Mouse (Mus musculus) cortical plate, adult 2 months (tissue): ENCODE data around the gene Gsk3a. TPM values are rescaled to one million over a fixed set of nuclear protein-coding genes. Genes with fewer than 3 reads are reported as not detected.

Source experiments
- H3K27ac ChIP-seq: fragments of 200-500 bp; 2 replicates; pipeline ENCODE4 v1.5.1; 2012; ENCODE audit warnings: low read length, control low read depth, inconsistent platforms; ENCODE audit not compliant: insufficient read depth
- H3K4me1 ChIP-seq: fragments of 200-500 bp; 2 replicates; pipeline ENCODE4 v1.6.1; 2011; ENCODE audit warnings: low read length; ENCODE audit not compliant: control insufficient read depth, insufficient read depth
- H3K4me3 ChIP-seq: fragments of 200-500 bp; 2 replicates; pipeline ENCODE4 v1.5.1; 2011; ENCODE audit warnings: mild to moderate bottlenecking, low read length, control low read depth; ENCODE audit not compliant: insufficient read depth
- CTCF ChIP-seq: fragments of 200-500 bp; IDR thresholded peaks from 2 replicates; pipeline ENCODE4 v1.5.1; 2011; ENCODE audit warnings: mild to moderate bottlenecking, control low read depth, low read length; ENCODE audit not compliant: insufficient read depth; ENCODE audit errors: extremely low read depth
- POLR2A ChIP-seq: fragments of 200-500 bp; IDR thresholded peaks from 2 replicates; pipeline ENCODE4 v1.6.1; 2011; ENCODE audit warnings: mild to moderate bottlenecking, low read length, control low read depth; ENCODE audit not compliant: insufficient read depth; ENCODE audit errors: extremely low read depth
- polyA plus RNA-seq: library from polyadenylated mRNA; depleted of rRNA; stranded (reverse); fragments of >200 nt; gene quantifications from 2 replicates; pipeline ENCODE4 v1.2.3, GENCODE M21; 2012; rRNA removed

Gsk3a gene
- 287 and 292 TPM in 2 replicates for polyA plus RNA-seq

DNA sequence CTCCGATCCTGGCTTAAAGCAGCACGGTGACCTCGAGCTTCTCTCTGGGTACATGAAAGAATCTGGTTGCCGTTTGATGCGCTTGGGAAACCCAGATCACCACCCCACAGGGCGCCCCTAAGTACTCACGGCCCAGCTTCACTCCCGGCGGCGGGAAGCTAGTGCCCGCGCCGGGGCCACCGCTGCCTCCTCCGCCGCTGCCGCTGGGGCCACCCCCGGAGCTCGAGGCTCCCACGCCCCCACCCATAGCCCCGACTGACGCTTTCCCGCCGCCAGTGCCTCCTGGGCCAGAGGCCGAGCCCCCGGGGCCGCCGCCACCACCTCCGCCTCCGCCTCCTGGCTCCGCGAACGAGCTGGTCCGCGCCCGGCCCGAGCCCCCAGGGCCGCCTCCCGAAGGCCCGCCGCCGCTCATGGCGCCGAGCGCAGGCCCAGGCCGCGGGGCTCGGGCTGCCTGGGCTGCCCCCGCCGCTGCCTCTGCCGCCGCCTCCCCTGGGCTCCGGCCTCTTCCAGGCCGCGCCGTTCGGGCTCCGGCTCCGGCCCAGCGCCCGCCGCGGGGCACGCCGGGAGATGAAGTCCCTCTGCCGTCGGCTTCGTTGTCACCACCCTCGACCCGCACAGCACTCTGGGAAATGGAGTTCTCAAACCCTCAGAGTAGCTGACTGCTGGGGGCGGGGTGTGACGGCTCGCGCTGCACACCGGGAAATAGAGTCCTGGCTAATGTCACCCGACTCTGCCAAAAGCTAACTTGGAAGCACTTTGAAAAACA, at the start of gene Gsk3a:
Gsk3a (minus strand) TSS at position 603 of the 766 bp plus-strand sequence.
- Histone ChIP-seq H3K4me1 (peaks cover 4% of the 10 kb centered on the region; the same call in 1 of the 2 replicates), H3K27ac (peak within 1 kb of the TSS; percentile 85), H3K4me3 (peak within 1 kb of the TSS; percentile 36)
- TF ChIP-seq CTCF = no peak
- TF ChIP-seq POLR2A = peak; percentile 60; the same call in 1 of the 2 replicates

DNA sequence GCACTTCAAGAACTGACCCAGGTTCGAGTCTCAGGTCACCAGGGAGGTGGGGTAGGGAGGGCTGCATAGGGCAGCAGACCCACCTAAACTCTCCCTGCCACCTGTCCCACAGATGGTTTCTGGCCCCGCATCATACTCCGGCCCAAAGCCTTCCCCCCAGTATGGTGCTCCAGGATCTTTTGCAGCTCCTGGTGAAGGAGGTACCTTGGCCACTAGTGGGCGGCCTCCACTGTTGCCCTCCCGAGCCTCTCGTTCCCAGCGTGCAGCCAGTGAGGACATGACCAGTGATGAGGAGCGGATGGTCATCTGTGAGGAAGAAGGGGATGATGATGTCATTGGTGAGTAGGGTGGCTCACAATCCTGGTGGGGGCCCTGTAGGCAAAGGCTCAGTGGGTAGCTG, 49.3 kb upstream of the Gsk3a start:
- no peak for TF ChIP-seq POLR2A
- TF ChIP-seq CTCF = no peak
- Histone ChIP-seq H3K27ac (no peak overlapping the region), H3K4me3 (no peak overlapping the region), H3K4me1 (no peaks in the 10 kb centered on the region)

DNA sequence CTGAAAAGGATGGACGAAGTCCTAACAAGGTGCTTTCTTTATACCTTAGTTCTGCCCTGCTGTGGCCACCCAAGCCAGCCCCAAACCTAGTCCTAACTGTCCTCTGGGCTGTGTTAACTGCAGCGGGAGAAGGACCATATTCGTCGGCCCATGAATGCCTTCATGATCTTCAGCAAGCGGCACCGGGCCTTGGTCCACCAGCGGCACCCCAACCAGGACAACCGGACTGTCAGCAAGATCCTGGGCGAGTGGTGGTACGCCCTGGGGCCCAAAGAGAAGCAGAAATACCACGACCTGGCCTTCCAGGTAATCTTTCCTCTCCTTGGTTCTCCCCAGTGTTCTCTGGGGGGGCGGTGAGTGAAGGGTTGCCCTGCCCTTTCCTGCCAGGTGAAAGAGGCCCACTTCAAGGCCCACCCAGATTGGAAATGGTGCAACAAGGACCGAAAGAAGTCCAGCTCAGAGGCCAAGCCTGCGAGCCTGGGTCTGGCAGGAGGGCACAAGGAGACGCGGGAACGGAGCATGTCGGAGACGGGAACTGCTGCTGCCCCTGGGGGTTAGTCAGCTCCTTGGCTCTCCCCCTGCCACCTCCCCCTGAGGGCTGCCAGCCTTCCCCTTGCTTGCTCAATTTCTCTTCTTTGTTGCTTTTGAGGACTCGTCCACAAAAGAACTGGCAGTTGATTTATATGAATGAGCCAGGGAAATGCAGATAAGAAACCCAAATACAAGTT, 48.0 kb upstream of the Gsk3a start:
- TF ChIP-seq CTCF = no peak
- TF ChIP-seq POLR2A = no peak
- H3K4me3 ChIP-seq = no peak overlapping the region
- no peak overlapping the region for H3K27ac ChIP-seq
- H3K4me1 ChIP-seq = peaks cover 3% of the 10 kb centered on the region; the same call in 1 of the 2 replicates

DNA sequence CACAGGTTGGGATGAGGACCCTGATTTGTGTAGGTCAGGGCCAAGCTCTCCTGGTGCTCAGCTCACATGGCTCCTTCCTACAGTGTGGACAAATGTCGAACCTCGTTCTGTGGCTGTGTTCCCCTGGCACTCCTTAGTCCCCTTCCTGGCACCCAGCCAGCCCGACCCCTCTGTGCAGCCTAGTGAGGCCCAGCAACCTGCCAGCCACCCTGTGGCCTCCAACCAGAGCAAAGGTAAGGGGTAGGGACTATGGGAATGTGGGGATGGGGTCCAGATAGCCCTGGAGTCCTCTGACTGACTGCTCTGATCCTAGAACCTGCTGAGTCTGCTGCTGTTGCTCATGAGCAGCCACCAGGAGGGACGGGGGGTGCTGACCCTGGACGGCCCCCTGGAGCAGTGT, 47.1 kb upstream of the Gsk3a start:
- no peak for TF ChIP-seq CTCF
- TF ChIP-seq POLR2A = no peak
- Histone ChIP-seq H3K27ac (no peak overlapping the region), H3K4me3 (no peak overlapping the region), H3K4me1 (peaks cover 3% of the 10 kb centered on the region; the same call in 1 of the 2 replicates)

DNA sequence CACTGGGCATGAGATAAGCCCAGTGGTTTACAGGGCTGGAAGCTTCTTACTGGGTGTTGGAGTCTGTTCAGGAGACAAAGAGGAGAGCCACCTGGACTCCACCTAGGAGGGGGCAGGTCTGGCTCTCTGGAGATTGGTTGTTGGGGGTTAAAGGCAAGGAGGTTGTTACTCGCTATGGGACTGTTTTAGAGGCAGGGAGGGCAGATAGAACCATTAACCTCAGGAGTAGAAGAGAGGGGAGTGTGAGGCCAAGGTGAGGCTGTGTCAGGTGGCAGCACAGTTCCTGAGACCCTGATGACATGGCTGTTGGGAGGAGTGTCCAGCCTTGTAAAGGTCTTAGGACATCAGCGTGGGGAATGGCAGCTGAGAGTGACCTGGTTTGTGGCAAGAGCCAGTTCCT, 46.5 kb upstream of the Gsk3a start:
- H3K4me3 ChIP-seq = no peak overlapping the region
- H3K27ac ChIP-seq = no peak overlapping the region
- TF ChIP-seq CTCF (no peak), POLR2A (no peak)
- H3K4me1 ChIP-seq = peaks cover 3% of the 10 kb centered on the region; the same call in 1 of the 2 replicates

DNA sequence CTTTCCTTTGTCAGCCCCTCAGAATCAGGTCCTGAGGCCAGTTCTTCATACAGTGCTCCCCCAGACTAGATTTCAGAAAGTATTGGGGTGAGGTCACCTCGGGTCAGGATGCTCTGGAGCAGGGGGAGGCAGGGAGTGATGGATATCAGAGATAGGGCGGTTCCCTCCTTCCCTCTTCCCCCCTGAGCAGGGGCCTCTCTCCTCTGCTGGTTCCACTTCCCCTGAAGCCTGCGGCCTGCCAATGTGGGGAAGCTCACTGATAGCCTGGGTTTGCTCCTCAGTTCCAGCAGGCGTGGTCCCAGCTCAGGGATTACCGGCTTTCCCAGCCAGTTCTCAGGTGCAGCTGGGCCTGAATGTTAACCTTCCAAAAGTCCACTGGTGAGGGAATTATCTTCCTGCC, 46.0 kb upstream of the Gsk3a start:
- peaks cover 3% of the 10 kb centered on the region; the same call in 1 of the 2 replicates for H3K4me1 ChIP-seq
- H3K4me3 ChIP-seq = peak overlapping the region; percentile 49; the same call in 1 of the 2 replicates
- no peak for TF ChIP-seq CTCF
- TF ChIP-seq POLR2A = no peak
- H3K27ac ChIP-seq = no peak overlapping the region

DNA sequence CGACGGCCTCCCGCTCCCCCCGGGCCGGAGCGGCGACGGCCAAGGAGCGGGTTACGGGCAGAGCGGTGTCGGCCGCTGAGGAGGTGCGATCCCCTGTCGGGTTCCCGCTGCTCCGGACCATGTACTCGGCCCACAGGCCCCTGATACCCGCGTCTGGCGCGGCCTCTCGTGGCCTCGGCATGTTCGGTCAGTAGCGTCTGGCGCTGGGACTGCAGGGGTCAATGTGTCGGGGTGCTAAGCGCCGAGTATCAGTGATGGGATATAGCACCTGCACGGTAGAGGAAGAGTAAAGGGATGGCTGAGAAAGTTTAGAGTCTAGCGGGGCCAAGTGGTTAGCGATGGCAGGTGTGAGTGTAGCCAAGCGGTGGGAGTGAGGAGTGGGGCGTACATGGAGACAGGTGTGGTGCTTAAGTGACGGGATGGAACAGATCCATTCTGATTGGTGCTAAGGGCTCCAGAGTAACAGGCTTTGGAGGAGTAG, 45.1 kb upstream of the Gsk3a start:
- Histone ChIP-seq H3K4me3 (peak overlapping the region; percentile 49), H3K27ac (no peak overlapping the region), H3K4me1 (peaks cover 3% of the 10 kb centered on the region; the same call in 1 of the 2 replicates)
- TF ChIP-seq CTCF (no peak), POLR2A (no peak)

DNA sequence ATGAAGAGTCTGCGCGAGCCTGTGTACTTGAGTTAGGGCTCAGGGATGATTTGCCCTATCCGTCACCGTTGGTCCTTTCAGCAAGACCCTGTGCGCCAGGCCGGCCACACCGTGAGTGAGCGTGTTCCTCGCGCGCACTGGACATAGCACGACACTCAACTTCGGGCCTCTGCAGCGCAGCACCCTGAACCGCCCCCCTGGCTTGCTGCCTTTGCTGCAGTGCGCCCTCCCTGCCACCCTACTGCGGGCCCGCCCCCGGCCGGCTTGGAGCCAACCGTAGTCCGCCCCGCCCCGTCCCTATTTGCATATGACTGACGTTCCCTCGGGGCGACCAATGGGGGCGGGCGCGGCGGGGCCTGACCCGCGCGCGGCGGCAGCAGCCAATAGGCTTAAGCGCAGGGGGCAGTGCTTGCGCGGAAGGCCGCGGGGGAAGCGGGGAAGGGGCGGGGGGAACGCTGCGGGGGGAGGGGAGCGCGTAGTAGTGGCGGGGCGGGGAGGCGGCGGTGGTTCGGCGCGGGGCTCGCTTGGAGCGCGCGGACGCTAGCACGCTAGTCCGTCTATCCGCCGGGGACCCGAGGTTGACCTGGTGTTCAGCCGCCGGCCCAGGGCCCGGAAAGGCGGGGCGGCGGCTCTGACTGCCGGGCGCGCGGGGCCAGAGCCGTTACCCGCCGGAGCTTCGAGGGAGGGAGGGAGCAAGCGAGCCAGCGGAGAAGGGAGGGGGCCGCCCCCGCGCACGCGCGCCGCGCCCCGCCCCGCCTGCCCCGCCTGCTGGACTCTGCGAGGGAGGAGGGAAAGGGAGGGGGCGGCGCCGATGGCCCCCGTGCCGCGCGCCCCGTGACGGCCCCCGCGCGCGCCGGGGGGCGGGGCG, 44.3 kb upstream of the Gsk3a start:
- H3K27ac ChIP-seq = peak overlapping the region; percentile 92
- H3K4me1 ChIP-seq = peaks cover 3% of the 10 kb centered on the region; the same call in 1 of the 2 replicates
- TF ChIP-seq POLR2A = peak; percentile 50; the same call in 1 of the 2 replicates
- TF ChIP-seq CTCF = no peak
- H3K4me3 ChIP-seq = peak overlapping the region; percentile 49
